Mouse (Mus musculus) bone marrow, adult 2 months (tissue): ENCODE data around the gene Tnni3k.

Source experiments
- CTCF ChIP-seq: fragments of 200-500 bp; IDR thresholded peaks from 2 replicates; pipeline ENCODE4 v1.5.1; 2011; ENCODE audit warnings: low read length, control low read depth; ENCODE audit not compliant: control insufficient read depth, insufficient read depth
- POLR2A ChIP-seq: fragments of 200-500 bp; IDR thresholded peaks from 2 replicates; pipeline ENCODE4 v1.6.1; 2011; ENCODE audit warnings: low read depth, mild to moderate bottlenecking, control low read depth, low read length, borderline replicate concordance; ENCODE audit not compliant: control insufficient read depth

GRCm38 (mm10) chr3:154816801-154817625, 238.2 kb downstream of the Tnni3k start:
- TF ChIP-seq CTCF (no peak), POLR2A (no peak)
